Mouse (Mus musculus): ENCODE data around the gene Zfp444.

Gene Zfp444

GRCm38 (mm10) chr7:6172006-6172649 lies at the start of gene Zfp444:
TSS of gene Zfp444 (plus strand) at chr7:6172226.
- DNase-seq (ENCODE audit: low spot score), result peak; percentile 99

- DNase-seq (ENCODE audit: low spot score), result peak; percentile 87
Observed at GRCm38 (mm10) chr7:6126690-6127448, 45.2 kb upstream of the Zfp444 start.

- peak; percentile 22 for DNase-seq (ENCODE audit: low spot score)
Observed at GRCm38 (mm10) chr7:6130346-6130745, 41.7 kb upstream of the Zfp444 start.

GRCm38 (mm10) chr7:6132646-6133045 lies 39.4 kb upstream of the Zfp444 start:
- no peak for DNase-seq (ENCODE audit: low spot score)

- DNase-seq (ENCODE audit: low spot score), result no peak
Observed at GRCm38 (mm10) chr7:6136497-6136896, 35.5 kb upstream of the Zfp444 start.

- DNase-seq (ENCODE audit: low spot score), result no peak
Observed at GRCm38 (mm10) chr7:6139295-6139694, 32.7 kb upstream of the Zfp444 start.

GRCm38 (mm10) chr7:6143991-6144531 lies 28.0 kb upstream of the Zfp444 start:
- DNase-seq (ENCODE audit: low spot score), result no peak

- no peak for DNase-seq (ENCODE audit: low spot score)
Observed at GRCm38 (mm10) chr7:6145423-6146188, 26.4 kb upstream of the Zfp444 start.

GRCm38 (mm10) chr7:6146194-6146981 lies 25.6 kb upstream of the Zfp444 start:
- no peak for DNase-seq (ENCODE audit: low spot score)

GRCm38 (mm10) chr7:6146982-6147325 lies 25.1 kb upstream of the Zfp444 start:
- DNase-seq (ENCODE audit: low spot score), result no peak

GRCm38 (mm10) chr7:6147688-6148087 lies 24.3 kb upstream of the Zfp444 start:
- no peak for DNase-seq (ENCODE audit: low spot score)

GRCm38 (mm10) chr7:6151266-6151665 lies 20.8 kb upstream of the Zfp444 start:
- DNase-seq (ENCODE audit: low spot score), result no peak

GRCm38 (mm10) chr7:6152036-6152435 lies 20.0 kb upstream of the Zfp444 start:
- no peak for DNase-seq (ENCODE audit: low spot score)

GRCm38 (mm10) chr7:6153131-6153530 lies 18.9 kb upstream of the Zfp444 start:
- no peak for DNase-seq (ENCODE audit: low spot score)

GRCm38 (mm10) chr7:6154164-6154563 lies 17.9 kb upstream of the Zfp444 start:
- no peak for DNase-seq (ENCODE audit: low spot score)

GRCm38 (mm10) chr7:6155031-6155872 lies 16.8 kb upstream of the Zfp444 start:
- peak; percentile 83 for DNase-seq (ENCODE audit: low spot score)

GRCm38 (mm10) chr7:6155901-6156411 lies 16.1 kb upstream of the Zfp444 start, which contains the start of gene Zfp787:
TSS of gene Zfp787 (minus strand) at chr7:6155997.
- DNase-seq (ENCODE audit: low spot score), result peak; percentile 96

- DNase-seq (ENCODE audit: low spot score), result no peak
Observed at GRCm38 (mm10) chr7:6156901-6157472, 15.0 kb upstream of the Zfp444 start.

- DNase-seq (ENCODE audit: low spot score), result no peak
Observed at GRCm38 (mm10) chr7:6157479-6157878, 14.5 kb upstream of the Zfp444 start.

GRCm38 (mm10) chr7:6159604-6160003 lies 12.4 kb upstream of the Zfp444 start:
- DNase-seq (ENCODE audit: low spot score), result no peak

All from embryo, embryonic 10.5 days (tissue).